Mouse (Mus musculus): ENCODE data around the gene Nufip1. TPM values are rescaled to one million over a fixed set of nuclear protein-coding genes. Genes with fewer than 3 reads are reported as not detected.
"Not testable (repeated sequence)": the region's sequence is repeated elsewhere in the genome, so short reads cannot be mapped to it uniquely, and the experiment has no call there.

The Nufip1 gene
- polyA plus RNA-seq, 1 experiment from 2014 or later = 19.2 TPM

GRCm38 (mm10) chr14:76158192-76158785, 47.6 kb downstream of the Nufip1 start:
- H3K4me3 ChIP-seq (ENCODE audit: low read depth, low read length) = no peak overlapping the region
- H3K9me3 ChIP-seq (ENCODE audit: control insufficient read depth, low read length) = no peaks in the 10 kb centered on the region
- no peaks in the 10 kb centered on the region for H3K27me3 ChIP-seq (ENCODE audit: control insufficient read depth, insufficient read depth, low read length)
- no peaks in the 10 kb centered on the region for H3K4me1 ChIP-seq (replicated peaks; ENCODE audit: control insufficient read depth, insufficient read depth, low read length)
- 56% methylated on average over 5 of the region's 5 CpGs for WGBS
- no peak for ATAC-seq (replicated peaks; ENCODE audit: low FRiP score)
- no peak overlapping the region for H3K9ac ChIP-seq (ENCODE audit: low read length)
- no peaks in the 10 kb centered on the region for H3K36me3 ChIP-seq (ENCODE audit: control insufficient read depth, insufficient read depth, low read length)
- H3K27ac ChIP-seq (ENCODE audit: low read depth, low read length) = no peak overlapping the region
- no peak for DNase-seq (ENCODE audit: low spot score)
- H3K4me2 ChIP-seq (ENCODE audit: low read depth, low read length, severe bottlenecking) = no peak overlapping the region

- H3K4me3 ChIP-seq (ENCODE audit: low read depth, low read length); H3K27ac ChIP-seq (ENCODE audit: low read depth, low read length); H3K9me3 ChIP-seq (ENCODE audit: control insufficient read depth, low read length); ATAC-seq (replicated peaks; ENCODE audit: low FRiP score); H3K9ac ChIP-seq (ENCODE audit: low read length); H3K36me3 ChIP-seq (ENCODE audit: control insufficient read depth, insufficient read depth, low read length); H3K27me3 ChIP-seq (ENCODE audit: control insufficient read depth, insufficient read depth, low read length); H3K4me1 ChIP-seq (replicated peaks; ENCODE audit: control insufficient read depth, insufficient read depth, low read length); DNase-seq (ENCODE audit: low spot score); H3K4me2 ChIP-seq (ENCODE audit: low read depth, low read length, severe bottlenecking): not testable (repeated sequence)
- WGBS = 93% methylated on average over 6 of the region's 6 CpGs
Measured at GRCm38 (mm10) chr14:76160580-76160979, 49.9 kb downstream of the Nufip1 start.

GRCm38 (mm10) chr14:76164236-76164635, 53.5 kb downstream of the Nufip1 start:
- Histone ChIP-seq H3K9me3 (ENCODE audit: control insufficient read depth, low read length) (no peaks in the 10 kb centered on the region), H3K4me3 (ENCODE audit: low read depth, low read length) (no peak overlapping the region), H3K4me1 (replicated peaks; ENCODE audit: control insufficient read depth, insufficient read depth, low read length) (no peaks in the 10 kb centered on the region), H3K27ac (ENCODE audit: low read depth, low read length) (no peak overlapping the region), H3K9ac (ENCODE audit: low read length) (no peak overlapping the region), H3K4me2 (ENCODE audit: low read depth, low read length, severe bottlenecking) (no peak overlapping the region), H3K36me3 (ENCODE audit: control insufficient read depth, insufficient read depth, low read length) (no peaks in the 10 kb centered on the region), H3K27me3 (ENCODE audit: control insufficient read depth, insufficient read depth, low read length) (no peaks in the 10 kb centered on the region; the same call in 1 of the 2 replicates)
- DNase-seq (ENCODE audit: low spot score) (no peak), ATAC-seq (replicated peaks; ENCODE audit: low FRiP score) (no peak)
- 31% methylated on average over 11 of the region's 11 CpGs for WGBS

- Histone ChIP-seq H3K4me3 (ENCODE audit: low read depth, low read length) (no peak overlapping the region), H3K9ac (ENCODE audit: low read length) (no peak overlapping the region; the same call in 1 of the 2 replicates), H3K9me3 (ENCODE audit: control insufficient read depth, low read length) (no peaks in the 10 kb centered on the region), H3K27ac (ENCODE audit: low read depth, low read length) (no peak overlapping the region), H3K36me3 (ENCODE audit: control insufficient read depth, insufficient read depth, low read length) (no peaks in the 10 kb centered on the region), H3K4me2 (ENCODE audit: low read depth, low read length, severe bottlenecking) (peak overlapping the region; percentile 18; the same call in 1 of the 2 replicates), H3K4me1 (replicated peaks; ENCODE audit: control insufficient read depth, insufficient read depth, low read length) (no peaks in the 10 kb centered on the region), H3K27me3 (ENCODE audit: control insufficient read depth, insufficient read depth, low read length) (no peaks in the 10 kb centered on the region; the same call in 1 of the 2 replicates)
- WGBS = 32% methylated on average over 32 of the region's 32 CpGs
- DNase-seq (ENCODE audit: low spot score) (no peak), ATAC-seq (replicated peaks; ENCODE audit: low FRiP score) (no peak)
Measured at GRCm38 (mm10) chr14:76164904-76165755, 54.4 kb downstream of the Nufip1 start.

GRCm38 (mm10) chr14:76169876-76170466, 59.3 kb downstream of the Nufip1 start:
- H3K27ac ChIP-seq (ENCODE audit: low read depth, low read length) = no peak overlapping the region
- no peak overlapping the region for H3K4me2 ChIP-seq (ENCODE audit: low read depth, low read length, severe bottlenecking)

GRCm38 (mm10) chr14:76171285-76171684, 60.6 kb downstream of the Nufip1 start:
- no peaks in the 10 kb centered on the region for H3K36me3 ChIP-seq (ENCODE audit: control insufficient read depth, insufficient read depth, low read length)
- no peak overlapping the region for H3K4me2 ChIP-seq (ENCODE audit: low read depth, low read length, severe bottlenecking)
- no peaks in the 10 kb centered on the region; the same call in 1 of the 2 replicates for H3K4me1 ChIP-seq (replicated peaks; ENCODE audit: control insufficient read depth, insufficient read depth, low read length)
- H3K27ac ChIP-seq (ENCODE audit: low read depth, low read length) = no peak overlapping the region
- WGBS = 81% methylated on average over 8 of the region's 8 CpGs
- no peak overlapping the region for H3K4me3 ChIP-seq (ENCODE audit: low read depth, low read length)
- H3K27me3 ChIP-seq (ENCODE audit: control insufficient read depth, insufficient read depth, low read length) = no peaks in the 10 kb centered on the region
- H3K9me3 ChIP-seq (ENCODE audit: control insufficient read depth, low read length) = no peaks in the 10 kb centered on the region
- ATAC-seq (replicated peaks; ENCODE audit: low FRiP score) (no peak), DNase-seq (ENCODE audit: low spot score) (no peak)
- no peak overlapping the region for H3K9ac ChIP-seq (ENCODE audit: low read length)

More at GRCm38 (mm10) chr14:76169876-76170466, 59.3 kb downstream of the Nufip1 start:
- ATAC-seq (replicated peaks; ENCODE audit: low FRiP score) (no peak), DNase-seq (ENCODE audit: low spot score) (no peak)
- 74% methylated on average over 11 of the region's 11 CpGs for WGBS
- Histone ChIP-seq H3K4me3 (ENCODE audit: low read depth, low read length) (no peak overlapping the region), H3K9ac (ENCODE audit: low read length) (no peak overlapping the region), H3K4me1 (replicated peaks; ENCODE audit: control insufficient read depth, insufficient read depth, low read length) (no peaks in the 10 kb centered on the region), H3K9me3 (ENCODE audit: control insufficient read depth, low read length) (no peaks in the 10 kb centered on the region), H3K27me3 (ENCODE audit: control insufficient read depth, insufficient read depth, low read length) (no peaks in the 10 kb centered on the region), H3K36me3 (ENCODE audit: control insufficient read depth, insufficient read depth, low read length) (no peaks in the 10 kb centered on the region)

GRCm38 (mm10) chr14:76174328-76174727, 63.6 kb downstream of the Nufip1 start:
- no peaks in the 10 kb centered on the region for H3K36me3 ChIP-seq (ENCODE audit: control insufficient read depth, insufficient read depth, low read length)
- H3K27ac ChIP-seq (ENCODE audit: low read depth, low read length) = no peak overlapping the region
- H3K9me3 ChIP-seq (ENCODE audit: control insufficient read depth, low read length) = no peaks in the 10 kb centered on the region
- no peak overlapping the region for H3K4me3 ChIP-seq (ENCODE audit: low read depth, low read length)
- 89% methylated on average over 7 of the region's 7 CpGs for WGBS
- ATAC-seq (replicated peaks; ENCODE audit: low FRiP score) = no peak
- no peaks in the 10 kb centered on the region for H3K27me3 ChIP-seq (ENCODE audit: control insufficient read depth, insufficient read depth, low read length)
- no peak overlapping the region for H3K4me2 ChIP-seq (ENCODE audit: low read depth, low read length, severe bottlenecking)
- no peaks in the 10 kb centered on the region; the same call in 1 of the 2 replicates for H3K4me1 ChIP-seq (replicated peaks; ENCODE audit: control insufficient read depth, insufficient read depth, low read length)
- DNase-seq (ENCODE audit: low spot score) = no peak
- H3K9ac ChIP-seq (ENCODE audit: low read length) = no peak overlapping the region

- ATAC-seq (replicated peaks; ENCODE audit: low FRiP score) = peak; percentile 58; the same call in 1 of the 2 replicates
- 5% methylated on average over 5 of the region's 5 CpGs for WGBS
- Histone ChIP-seq H3K4me1 (replicated peaks; ENCODE audit: control insufficient read depth, insufficient read depth, low read length) (no peaks in the 10 kb centered on the region; the same call in 1 of the 2 replicates), H3K9ac (ENCODE audit: low read length) (no peak overlapping the region), H3K4me2 (ENCODE audit: low read depth, low read length, severe bottlenecking) (no peak overlapping the region), H3K4me3 (ENCODE audit: low read depth, low read length) (no peak overlapping the region), H3K36me3 (ENCODE audit: control insufficient read depth, insufficient read depth, low read length) (no peaks in the 10 kb centered on the region), H3K9me3 (ENCODE audit: control insufficient read depth, low read length) (no peaks in the 10 kb centered on the region), H3K27ac (ENCODE audit: low read depth, low read length) (no peak overlapping the region), H3K27me3 (ENCODE audit: control insufficient read depth, insufficient read depth, low read length) (no peaks in the 10 kb centered on the region)
- no peak for DNase-seq (ENCODE audit: low spot score)
Measured at GRCm38 (mm10) chr14:76175808-76176207, 65.1 kb downstream of the Nufip1 start.
